Mouse (Mus musculus) heart, embryonic 15.5 days (tissue): ENCODE data around the gene Slc15a1. TPM values are rescaled to one million over a fixed set of nuclear protein-coding genes. Genes with fewer than 3 reads are reported as not detected.

Experiments used
- ATAC-seq: fragments of 200-750 bp; cut with Nextera tagmentation; replicated peaks from 2 replicates; pipeline ENCODE4 v1.8.0; 2017; ENCODE audit warnings: low read depth, moderate TSS enrichment; ENCODE audit not compliant: insufficient number of reproducible peaks, insufficient read depth, low FRiP score
- H3K27ac ChIP-seq: fragments of 300-500 bp; sonication (generic); 2 replicates; pipeline ENCODE4 v1.5.1; 2015; ENCODE audit warnings: mild to moderate bottlenecking, inconsistent platforms
- H3K27me3 ChIP-seq: fragments of 300-500 bp; sonication (generic); 2 replicates; pipeline ENCODE4 v1.6.1; 2015; ENCODE audit warnings: inconsistent platforms
- H3K36me3 ChIP-seq: fragments of 300-500 bp; sonication (generic); 2 replicates; pipeline ENCODE4 v1.6.1; 2015; ENCODE audit warnings: mild to moderate bottlenecking, inconsistent platforms
- H3K4me1 ChIP-seq: fragments of 300-500 bp; sonication (generic); replicated peaks from 2 replicates; pipeline ENCODE4 v1.6.1; 2015; ENCODE audit warnings: inconsistent platforms
- H3K4me2 ChIP-seq: fragments of 300-500 bp; sonication (generic); 2 replicates; pipeline ENCODE4 v1.6.1; 2015; ENCODE audit warnings: inconsistent platforms, mild to moderate bottlenecking, moderate library complexity
- H3K4me3 ChIP-seq: fragments of 300-500 bp; sonication (generic); 2 replicates; pipeline ENCODE4 v1.5.1; 2015; ENCODE audit warnings: mild to moderate bottlenecking, inconsistent platforms
- H3K9ac ChIP-seq: fragments of 300-500 bp; sonication (generic); 2 replicates; pipeline ENCODE4 v1.6.1; 2015; ENCODE audit warnings: mild to moderate bottlenecking, inconsistent platforms
- H3K9me3 ChIP-seq: fragments of 300-500 bp; sonication (generic); replicated peaks from 2 replicates; pipeline ENCODE4 v1.6.1; 2016; ENCODE audit warnings: inconsistent platforms
- WGBS: fragments of 180-500 bp; shearing (Covaris S2); methylation state at CpG from one replicate; pipeline ENCODE4 v1.1.7; 2015; ENCODE audit warnings: mixed read lengths; 5-methylcytosine and 5-hydroxymethylcytosine counted together
- polyA plus RNA-seq: library from polyadenylated mRNA; unstranded; fragments of >200 nt; fragmentation: Nextera tagmentation; extraction: Ambion mirVana; gene quantifications from 2 replicates; pipeline ENCODE4 v1.2.1, GENCODE M21; 2015

Slc15a1 gene
- polyA plus RNA-seq, 1 experiment from 2014 or later: 0.18 TPM

- ATAC-seq: no peak
- Histone ChIP-seq H3K4me3 (no peak overlapping the region), H3K27me3 (no peaks in the 10 kb centered on the region), H3K9ac (no peak overlapping the region), H3K36me3 (no peaks in the 10 kb centered on the region), H3K9me3 (peaks cover 3% of the 10 kb centered on the region; the same call in 1 of the 2 replicates), H3K4me2 (no peak overlapping the region), H3K27ac (no peak overlapping the region), H3K4me1 (peaks cover 14% of the 10 kb centered on the region)
- 55% methylated on average over 7 of the region's 7 CpGs for WGBS
These were observed 53.5 kb downstream of the Slc15a1 start for GRCm38 (mm10) chr14:121451424-121452029.

DNA sequence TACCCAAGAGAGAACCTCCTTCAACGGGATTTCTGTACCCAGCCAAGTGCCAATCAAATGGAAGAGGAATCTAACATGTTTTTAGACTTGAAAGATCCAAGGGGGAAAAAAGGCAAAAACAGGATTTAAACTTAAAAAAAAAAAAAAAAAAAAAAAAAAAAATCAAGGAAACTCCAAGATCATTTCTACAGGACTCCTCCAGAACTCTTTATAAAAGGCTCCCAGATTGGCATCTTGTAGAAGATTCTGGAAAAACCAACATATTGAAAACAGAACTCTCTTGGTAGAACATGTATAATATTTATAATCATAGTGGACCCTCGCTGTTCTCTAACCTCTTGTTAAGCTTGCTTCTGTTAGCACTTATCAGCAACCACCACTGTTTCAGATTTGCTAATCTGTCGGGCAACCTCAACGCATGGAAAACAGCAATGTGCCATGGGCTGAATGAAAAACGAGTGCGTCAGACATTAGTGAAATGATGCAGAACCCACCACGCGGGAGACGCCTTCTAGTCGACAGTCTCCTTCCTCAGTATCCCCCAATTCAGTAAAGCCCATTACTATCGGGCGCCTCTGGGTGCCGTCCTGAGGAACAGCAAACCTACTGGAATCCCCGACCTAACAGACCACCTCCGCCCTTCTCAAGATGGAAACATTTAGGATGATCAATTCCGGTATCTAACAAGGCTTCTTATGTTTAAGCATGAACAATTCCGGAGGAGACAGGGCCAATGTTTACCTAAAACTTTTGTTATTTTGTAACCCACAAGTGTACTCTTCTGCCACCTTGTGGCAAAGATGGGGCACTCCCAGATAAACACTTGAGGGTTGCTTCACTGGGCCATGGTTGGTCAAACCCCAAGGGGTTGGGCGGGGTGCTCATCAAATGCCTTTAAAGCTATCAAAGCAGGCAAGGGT, 54.3 kb downstream of the Slc15a1 start:
- no peaks in the 10 kb centered on the region for H3K36me3 ChIP-seq

DNA sequence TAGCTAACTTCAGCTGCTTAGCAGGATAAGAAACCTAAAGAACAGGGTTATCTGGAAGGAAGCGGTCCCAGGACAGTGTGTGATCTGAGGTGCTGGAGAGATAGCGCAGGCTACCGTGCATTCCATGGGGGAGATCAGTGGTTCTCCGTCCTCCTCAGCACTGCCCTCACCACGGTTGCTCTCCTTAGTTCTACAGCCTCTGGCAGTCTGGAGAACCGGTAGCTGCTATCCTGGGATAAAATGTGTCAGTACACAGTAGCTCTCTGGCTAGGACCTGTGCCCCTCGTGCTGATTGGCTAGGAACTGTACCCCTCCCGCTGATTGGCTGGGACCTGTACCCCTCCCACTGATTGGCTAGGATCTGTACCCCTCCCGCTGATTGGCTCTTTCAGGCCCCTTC, 58.1 kb downstream of the Slc15a1 start:
- 9% methylated on average over 9 of the region's 9 CpGs for WGBS
- peak; percentile 72 for ATAC-seq
- Histone ChIP-seq H3K4me2 (peak overlapping the region; percentile 33), H3K4me1 (peaks cover 12% of the 10 kb centered on the region), H3K9me3 (no peaks in the 10 kb centered on the region), H3K36me3 (no peaks in the 10 kb centered on the region), H3K27ac (no peak overlapping the region), H3K9ac (no peak overlapping the region), H3K4me3 (no peak overlapping the region), H3K27me3 (no peaks in the 10 kb centered on the region)

More for the DNA sequence above, 54.3 kb downstream of the Slc15a1 start:
- 0 out of 2 replicates have a peak overlapping the region, but pooled peaks have one; percentile 37 for H3K9ac ChIP-seq
- peaks cover 3% of the 10 kb centered on the region; the same call in 1 of the 2 replicates for H3K9me3 ChIP-seq
- peaks cover 12% of the 10 kb centered on the region for H3K4me1 ChIP-seq
- H3K4me3 ChIP-seq: peak overlapping the region; percentile 44
- no peaks in the 10 kb centered on the region for H3K27me3 ChIP-seq
- peak; percentile 35; the same call in 1 of the 2 replicates for ATAC-seq
- H3K27ac ChIP-seq: no peak overlapping the region
- WGBS: 11% methylated on average over 18 of the region's 18 CpGs
- peak overlapping the region; percentile 77 for H3K4me2 ChIP-seq

DNA sequence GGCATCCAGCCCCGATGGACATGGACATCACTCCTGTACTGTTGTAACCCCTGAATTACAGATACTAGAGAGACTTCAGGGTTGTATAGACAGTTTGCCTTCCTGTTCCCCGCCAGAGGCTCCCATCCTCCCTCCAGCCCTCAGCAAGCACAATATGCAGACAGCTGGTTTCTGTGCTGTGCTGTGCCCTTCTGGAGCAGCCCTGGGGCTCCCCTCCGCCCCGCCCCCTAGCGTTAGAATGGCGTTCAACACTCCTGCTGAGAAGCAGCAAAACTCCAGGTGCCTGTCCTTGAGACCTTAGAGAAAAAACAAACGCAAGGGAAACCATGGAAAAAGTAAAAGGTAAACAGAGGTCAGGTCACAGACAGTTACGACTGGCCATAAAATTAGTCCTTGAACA, 59.9 kb downstream of the Slc15a1 start:
- Histone ChIP-seq H3K27me3 (no peaks in the 10 kb centered on the region), H3K9me3 (no peaks in the 10 kb centered on the region), H3K4me1 (peaks cover 12% of the 10 kb centered on the region), H3K27ac (no peak overlapping the region), H3K36me3 (no peaks in the 10 kb centered on the region), H3K4me2 (no peak overlapping the region), H3K4me3 (no peak overlapping the region), H3K9ac (no peak overlapping the region)
- peak; percentile 61 for ATAC-seq
- 17% methylated on average over 8 of the region's 8 CpGs for WGBS

DNA sequence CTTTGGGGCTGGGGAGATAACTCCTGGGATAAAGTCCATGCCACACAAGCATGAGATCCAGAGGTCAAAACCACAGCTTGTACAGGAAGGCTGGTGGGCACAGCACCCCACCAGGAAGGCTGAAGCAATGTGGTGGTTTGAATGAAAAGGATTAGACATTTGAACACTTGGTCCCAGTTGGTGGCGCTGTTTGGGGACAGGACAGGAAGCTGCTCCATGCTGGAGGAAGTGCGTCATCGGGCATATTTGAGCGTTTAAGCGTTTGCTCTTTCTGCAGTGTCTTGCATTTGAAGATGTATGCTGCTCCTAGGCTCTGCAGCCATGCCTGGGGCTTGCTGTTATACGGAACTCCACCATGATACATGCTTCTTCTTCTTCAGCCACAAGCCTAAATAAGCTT, 64.2 kb downstream of the Slc15a1 start:
- 87% methylated on average over 6 of the region's 6 CpGs for WGBS
- Histone ChIP-seq H3K4me1 (peaks cover 18% of the 10 kb centered on the region), H3K4me2 (no peak overlapping the region), H3K36me3 (no peaks in the 10 kb centered on the region), H3K4me3 (no peak overlapping the region), H3K9ac (no peak overlapping the region), H3K9me3 (no peaks in the 10 kb centered on the region), H3K27me3 (no peaks in the 10 kb centered on the region), H3K27ac (no peak overlapping the region)
- no peak for ATAC-seq

DNA sequence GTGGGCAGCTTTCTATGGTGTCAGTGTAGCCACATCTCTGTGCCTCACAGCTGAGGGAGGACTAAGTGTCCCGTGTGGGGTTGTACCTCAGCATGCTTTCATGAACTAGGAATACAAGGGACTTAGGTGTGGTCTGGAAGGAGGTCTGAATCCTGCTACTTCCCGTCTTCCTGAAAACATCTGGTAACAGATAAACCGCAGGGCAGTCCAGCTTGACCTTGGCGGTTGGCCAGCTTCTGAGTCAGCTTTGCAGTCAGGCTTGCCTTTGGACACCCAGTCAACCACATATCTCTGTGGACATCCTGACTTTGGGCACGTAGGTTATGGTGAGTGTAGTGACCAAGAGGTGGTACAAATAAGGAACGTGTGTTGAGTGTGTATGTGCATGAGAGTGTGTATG, 68.0 kb downstream of the Slc15a1 start:
- 40% methylated on average over 6 of the region's 6 CpGs for WGBS
- no peaks in the 10 kb centered on the region for H3K27me3 ChIP-seq
- H3K4me2 ChIP-seq: no peak overlapping the region
- no peaks in the 10 kb centered on the region for H3K9me3 ChIP-seq
- no peak overlapping the region for H3K9ac ChIP-seq
- ATAC-seq: no peak
- peaks cover 22% of the 10 kb centered on the region for H3K4me1 ChIP-seq
- no peaks in the 10 kb centered on the region for H3K36me3 ChIP-seq
- H3K4me3 ChIP-seq: no peak overlapping the region
- H3K27ac ChIP-seq: no peak overlapping the region

- WGBS: 76% methylated on average over 3 of the region's 3 CpGs
These were observed 68.6 kb downstream of the Slc15a1 start for GRCm38 (mm10) chr14:121436455-121436854.

DNA sequence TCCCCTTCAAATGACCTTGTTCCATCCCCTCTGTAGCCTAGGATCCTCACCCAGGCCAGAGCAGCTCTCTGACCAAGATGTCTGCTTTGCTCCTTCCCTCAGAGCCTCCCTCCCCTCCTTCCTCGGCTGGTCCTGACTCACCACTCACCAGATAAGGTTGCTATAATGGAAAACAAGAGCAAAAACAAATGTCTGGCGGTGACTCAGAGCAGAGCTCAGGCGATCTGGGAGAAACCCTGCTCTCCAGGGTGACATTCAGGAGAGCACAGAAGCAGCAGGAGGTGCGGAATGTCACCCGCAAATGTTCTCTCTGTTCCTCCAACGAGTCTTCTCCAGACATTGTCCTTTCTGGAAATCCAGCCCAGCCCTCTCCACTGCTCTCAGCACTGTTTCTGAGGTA, 69.3 kb downstream of the Slc15a1 start:
- 10% methylated on average over 6 of the region's 6 CpGs for WGBS
- Histone ChIP-seq H3K9ac (no peak overlapping the region), H3K4me3 (no peak overlapping the region), H3K4me1 (peaks cover 22% of the 10 kb centered on the region), H3K27ac (peak overlapping the region; percentile 95), H3K9me3 (no peaks in the 10 kb centered on the region), H3K36me3 (no peaks in the 10 kb centered on the region), H3K4me2 (no peak overlapping the region; the same call in 1 of the 2 replicates), H3K27me3 (no peaks in the 10 kb centered on the region)
- ATAC-seq: peak; percentile 86

More at GRCm38 (mm10) chr14:121436455-121436854, 68.6 kb downstream of the Slc15a1 start:
- H3K36me3 ChIP-seq: no peaks in the 10 kb centered on the region
- peaks cover 22% of the 10 kb centered on the region for H3K4me1 ChIP-seq
- no peak overlapping the region for H3K9ac ChIP-seq
- peak overlapping the region; percentile 95 for H3K27ac ChIP-seq
- no peaks in the 10 kb centered on the region for H3K9me3 ChIP-seq
- H3K4me2 ChIP-seq: no peak overlapping the region
- H3K27me3 ChIP-seq: no peaks in the 10 kb centered on the region
- H3K4me3 ChIP-seq: no peak overlapping the region
- no peak for ATAC-seq

DNA sequence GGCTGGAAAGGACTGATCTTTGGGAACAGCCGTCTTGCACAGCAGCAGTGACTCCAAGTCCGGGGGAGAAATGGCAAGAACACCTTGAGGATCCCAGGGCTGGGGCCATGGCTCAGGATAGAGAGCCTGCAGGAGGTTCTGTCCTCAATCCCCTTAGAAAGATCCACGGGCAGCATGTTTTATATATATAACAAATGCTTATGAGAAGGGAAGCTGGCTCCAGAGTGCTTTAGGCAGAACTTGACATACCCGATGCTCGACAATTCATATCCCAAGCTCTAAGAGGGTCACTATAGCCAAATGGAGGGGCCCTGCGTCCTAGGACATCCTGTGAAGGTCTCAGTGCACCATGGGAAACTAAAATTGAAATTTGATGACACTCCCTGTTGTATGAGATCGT, 73.8 kb downstream of the Slc15a1 start:
- WGBS: 81% methylated on average over 7 of the region's 7 CpGs
- no peaks in the 10 kb centered on the region for H3K27me3 ChIP-seq
- H3K27ac ChIP-seq: no peak overlapping the region
- H3K4me3 ChIP-seq: no peak overlapping the region
- H3K9me3 ChIP-seq: no peaks in the 10 kb centered on the region
- no peaks in the 10 kb centered on the region for H3K36me3 ChIP-seq
- H3K4me2 ChIP-seq: no peak overlapping the region
- H3K4me1 ChIP-seq: peaks cover 11% of the 10 kb centered on the region
- H3K9ac ChIP-seq: no peak overlapping the region
- no peak for ATAC-seq

- Histone ChIP-seq H3K27me3 (no peaks in the 10 kb centered on the region), H3K36me3 (no peaks in the 10 kb centered on the region), H3K4me2 (no peak overlapping the region), H3K4me3 (no peak overlapping the region), H3K9me3 (no peaks in the 10 kb centered on the region), H3K9ac (no peak overlapping the region), H3K4me1 (0 out of 2 replicates have a peak, but pooled peaks cover 2% of the 10 kb centered on the region), H3K27ac (no peak overlapping the region)
- WGBS: 77% methylated on average over 17 of the region's 17 CpGs
- no peak for ATAC-seq
These were observed 75.1 kb downstream of the Slc15a1 start for GRCm38 (mm10) chr14:121429854-121430535.

- Histone ChIP-seq H3K4me3 (no peak overlapping the region), H3K36me3 (no peaks in the 10 kb centered on the region), H3K4me1 (peaks cover 9% of the 10 kb centered on the region), H3K9me3 (no peaks in the 10 kb centered on the region), H3K4me2 (no peak overlapping the region), H3K27me3 (no peaks in the 10 kb centered on the region), H3K9ac (no peak overlapping the region), H3K27ac (no peak overlapping the region)
- ATAC-seq: no peak
- WGBS: 79% methylated on average over 4 of the region's 4 CpGs
These were observed 76.9 kb downstream of the Slc15a1 start for GRCm38 (mm10) chr14:121428148-121428547.
